Mouse (Mus musculus) bone marrow macrophage, adult 2 months (primary cell): ENCODE measurements around the gene Tubgcp2. TPM values are rescaled to one million over a fixed set of nuclear protein-coding genes. Genes with fewer than 3 reads are reported as not detected.

Experiments used
- H3K27ac ChIP-seq: 2 replicates; pipeline ENCODE4 v1.5.1; 2012; ENCODE audit warnings: low read depth, low read length; ENCODE audit not compliant: insufficient read depth
- H3K4me1 ChIP-seq: 2 replicates; pipeline ENCODE4 v1.6.1; 2012; ENCODE audit warnings: low read length; ENCODE audit not compliant: control insufficient read depth, insufficient read depth
- H3K4me3 ChIP-seq: 2 replicates; pipeline ENCODE4 v1.5.1; 2012; ENCODE audit warnings: mild to moderate bottlenecking, low read length, moderate library complexity; ENCODE audit not compliant: insufficient read depth
- CTCF ChIP-seq: IDR thresholded peaks from 2 replicates; pipeline ENCODE4 v1.5.1; 2012; ENCODE audit warnings: low read depth, mild to moderate bottlenecking, low read length, moderate library complexity
- POLR2A ChIP-seq: IDR thresholded peaks from 2 replicates; pipeline ENCODE4 v1.6.1; 2012; ENCODE audit warnings: mild to moderate bottlenecking, low read depth, low read length, borderline replicate concordance
- polyA plus RNA-seq: library from polyadenylated mRNA; stranded (reverse); fragments of >200 nt; gene quantifications from 2 replicates; pipeline ENCODE4 v1.2.4, GENCODE M21; 2012; ENCODE audit not compliant: missing spikeins, insufficient read depth, insufficient read length

Tubgcp2 gene
- polyA plus RNA-seq, 1 experiment: 18.5 TPM

DNA sequence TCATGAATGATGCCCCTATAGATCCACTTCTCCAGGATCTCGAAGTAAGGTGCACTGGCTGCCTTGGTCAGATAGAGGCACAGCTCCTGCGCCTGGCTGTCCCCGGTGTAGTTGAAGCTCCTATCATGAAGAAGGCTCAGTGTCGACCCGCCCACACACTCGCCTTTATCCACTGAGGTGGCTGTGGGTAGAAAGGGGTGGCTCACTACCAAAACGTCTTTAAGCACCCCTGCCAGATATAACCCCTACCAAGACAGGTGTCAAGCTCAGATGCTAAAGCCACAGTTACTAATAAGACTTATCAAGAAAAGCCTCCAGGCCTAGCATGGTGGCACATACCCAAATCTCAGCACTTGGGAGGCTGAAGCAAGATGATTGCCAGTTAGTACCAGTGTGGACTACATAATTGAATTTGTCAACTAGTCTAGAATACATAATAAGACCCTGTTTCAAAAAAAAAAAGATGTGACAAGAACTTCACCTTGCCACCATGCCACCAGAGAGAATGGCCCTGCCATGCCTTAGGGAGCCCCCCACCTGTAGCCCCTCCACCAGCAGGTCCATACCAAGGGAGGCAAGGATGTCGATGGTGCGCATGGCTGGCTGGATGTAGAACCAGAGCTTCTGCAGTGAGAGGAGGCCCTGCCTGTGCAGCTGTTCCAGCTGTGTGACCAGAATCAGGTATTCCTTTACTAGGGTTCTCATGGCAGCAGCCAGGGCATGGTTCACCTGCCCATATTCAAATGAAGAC lies 29.4 kb downstream of the Tubgcp2 start:
- H3K4me1 ChIP-seq: no peaks in the 10 kb centered on the region
- TF ChIP-seq POLR2A: no peak
- TF ChIP-seq CTCF: no peak
- no peak overlapping the region for H3K27ac ChIP-seq
- no peak overlapping the region for H3K4me3 ChIP-seq

DNA sequence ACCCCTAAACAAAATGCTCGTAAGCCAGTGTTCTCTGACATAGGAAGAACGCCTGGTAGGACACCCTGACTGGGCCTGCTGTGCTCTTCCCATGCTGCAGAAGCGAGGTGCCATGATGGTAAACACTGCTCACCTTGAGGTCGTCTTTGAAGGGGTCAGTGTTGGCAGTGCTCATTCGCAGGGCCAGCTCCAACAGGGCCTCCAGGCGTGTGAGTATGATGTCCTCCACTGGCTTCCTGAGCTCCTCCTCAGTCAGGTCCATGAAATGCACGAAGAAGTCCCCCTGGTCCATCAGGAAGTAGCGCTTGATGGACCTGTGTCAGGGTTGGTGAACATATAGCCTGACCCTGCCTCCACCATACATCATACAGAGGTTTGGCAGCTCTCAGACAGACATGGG lies 31.8 kb downstream of the Tubgcp2 start:
- Histone ChIP-seq H3K4me3 (no peak overlapping the region), H3K4me1 (no peaks in the 10 kb centered on the region), H3K27ac (no peak overlapping the region)
- TF ChIP-seq POLR2A: no peak
- no peak for TF ChIP-seq CTCF

DNA sequence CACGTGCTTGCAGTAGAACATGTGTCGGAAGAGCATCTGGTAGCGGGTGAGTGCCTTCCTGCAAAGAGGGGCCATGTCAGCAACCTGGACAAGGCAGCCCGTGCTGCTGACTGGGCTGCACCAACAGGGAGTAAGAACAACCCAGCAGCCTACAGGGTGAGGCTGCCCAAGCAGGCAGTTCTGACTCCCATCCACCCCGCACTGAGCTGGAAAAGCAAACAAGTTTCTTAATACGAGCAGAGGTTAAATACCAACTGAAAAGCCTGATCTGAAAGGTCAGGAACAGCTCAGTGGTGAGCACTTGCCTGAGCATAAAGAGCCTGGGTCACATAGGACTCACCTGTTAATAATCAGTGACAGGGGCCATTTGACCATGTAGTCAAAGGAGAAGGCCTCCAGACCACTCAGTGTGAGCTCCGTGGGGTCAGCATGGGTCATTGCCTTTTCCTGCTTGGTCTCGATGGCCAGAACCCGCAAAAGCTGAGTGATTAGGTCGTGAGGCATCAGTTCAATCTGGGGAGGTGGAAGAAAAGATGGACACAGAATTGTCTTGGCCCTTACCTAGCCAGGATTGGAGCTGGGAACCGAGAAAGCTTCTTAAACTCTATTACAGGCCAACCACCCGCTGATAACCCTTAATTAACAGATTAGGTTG lies 35.3 kb downstream of the Tubgcp2 start:
- TF ChIP-seq CTCF (no peak), POLR2A (no peak)
- H3K27ac ChIP-seq: no peak overlapping the region
- H3K4me1 ChIP-seq: no peaks in the 10 kb centered on the region
- no peak overlapping the region for H3K4me3 ChIP-seq

DNA sequence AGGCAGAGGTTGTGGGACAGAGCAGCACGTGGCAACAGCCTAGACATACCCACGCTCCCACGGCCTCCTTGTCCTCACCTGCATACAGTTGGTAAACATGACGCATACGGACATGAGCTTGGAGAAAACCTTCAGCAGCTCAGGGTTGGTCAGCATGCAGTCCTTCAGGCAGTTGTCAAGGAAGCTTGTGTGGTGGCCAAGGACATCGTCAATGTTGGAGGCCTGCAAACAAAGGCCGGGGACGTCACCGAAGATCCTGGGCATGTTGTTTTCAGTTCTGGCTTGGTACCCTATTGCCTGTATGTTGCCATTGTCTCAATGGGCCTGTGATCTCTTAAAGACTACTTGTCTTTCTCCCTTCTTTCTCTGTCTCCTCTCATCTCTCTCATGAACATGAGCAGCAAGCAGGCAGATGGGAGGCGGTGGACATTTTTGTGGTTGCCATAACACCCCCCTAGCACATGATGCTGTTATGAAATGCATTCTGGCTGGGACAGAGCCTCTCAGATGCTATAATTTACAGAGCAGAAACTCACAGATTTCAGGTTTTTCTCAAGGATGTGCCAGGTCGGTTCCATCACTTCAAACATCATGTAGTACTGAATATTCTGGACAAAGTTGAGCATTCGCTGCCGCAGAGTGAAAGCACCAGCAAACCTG lies 37.6 kb downstream of the Tubgcp2 start:
- TF ChIP-seq CTCF (no peak), POLR2A (no peak)
- Histone ChIP-seq H3K27ac (no peak overlapping the region), H3K4me3 (no peak overlapping the region), H3K4me1 (peaks cover 5% of the 10 kb centered on the region)

DNA sequence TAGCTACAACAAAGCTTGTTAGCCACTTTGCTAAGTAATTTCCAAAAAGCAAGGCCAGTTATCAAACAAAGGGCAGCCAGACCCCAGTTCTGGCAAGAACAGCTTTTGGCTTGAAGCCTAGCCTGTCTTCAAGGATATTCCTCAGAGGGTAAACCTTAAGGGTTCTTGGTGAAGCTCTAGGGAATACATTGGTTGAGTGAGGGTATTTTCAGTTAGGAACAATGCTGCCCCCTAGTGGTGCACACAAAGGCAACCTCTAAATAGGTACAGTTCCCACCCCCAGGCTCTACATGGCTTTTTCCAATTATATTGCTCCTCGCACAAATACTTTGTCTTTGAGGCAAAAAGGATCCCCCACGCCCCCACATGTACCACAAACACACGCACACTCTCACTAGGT lies 41.8 kb downstream of the Tubgcp2 start:
- H3K4me3 ChIP-seq: no peak overlapping the region
- H3K4me1 ChIP-seq: peaks cover 32% of the 10 kb centered on the region
- H3K27ac ChIP-seq: no peak overlapping the region
- TF ChIP-seq POLR2A: no peak

DNA sequence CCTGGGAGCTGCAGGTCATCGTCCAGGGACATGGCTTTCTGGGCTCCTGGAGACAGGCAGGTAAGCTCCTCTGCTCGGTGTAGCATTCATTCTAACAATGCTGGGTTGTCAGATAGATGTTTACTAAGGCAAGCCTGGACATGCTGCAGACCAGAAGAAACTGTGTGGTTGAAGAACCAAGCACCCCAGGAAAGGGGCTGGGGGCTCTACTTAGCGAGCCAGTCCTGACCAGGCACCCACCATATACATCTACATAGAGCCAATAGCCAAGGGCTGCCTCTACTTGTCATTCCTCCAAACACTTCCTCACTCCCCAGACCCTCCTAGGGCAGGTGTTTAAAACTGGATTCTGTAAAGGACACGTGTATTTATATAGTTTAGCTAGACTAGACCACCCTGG lies 42.3 kb downstream of the Tubgcp2 start:
- no peak overlapping the region for H3K27ac ChIP-seq
- H3K4me3 ChIP-seq: no peak overlapping the region
- no peak for TF ChIP-seq POLR2A
- no peak for TF ChIP-seq CTCF
- peaks cover 32% of the 10 kb centered on the region for H3K4me1 ChIP-seq

DNA sequence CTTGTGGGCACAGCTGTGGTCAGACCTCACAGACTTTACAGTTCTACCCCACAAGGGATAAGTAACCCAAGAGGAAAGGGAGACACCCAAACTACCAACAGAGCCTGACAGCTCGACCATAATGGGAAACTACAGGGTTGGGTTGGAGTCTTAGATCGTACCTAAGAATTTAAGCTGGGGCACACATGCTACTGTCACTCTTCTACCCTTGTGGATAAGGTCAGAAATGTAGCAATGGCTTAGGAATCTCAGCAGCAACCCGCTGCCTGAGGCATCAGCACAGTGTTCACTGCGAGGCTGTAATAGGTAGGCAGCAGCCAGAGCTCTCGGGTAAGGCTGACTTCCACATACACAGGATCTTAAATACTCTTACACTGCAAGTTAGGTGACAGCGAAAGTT lies 42.9 kb downstream of the Tubgcp2 start:
- TF ChIP-seq POLR2A (no peak), CTCF (no peak)
- H3K4me1 ChIP-seq: peaks cover 36% of the 10 kb centered on the region
- H3K27ac ChIP-seq: no peak overlapping the region
- H3K4me3 ChIP-seq: no peak overlapping the region

DNA sequence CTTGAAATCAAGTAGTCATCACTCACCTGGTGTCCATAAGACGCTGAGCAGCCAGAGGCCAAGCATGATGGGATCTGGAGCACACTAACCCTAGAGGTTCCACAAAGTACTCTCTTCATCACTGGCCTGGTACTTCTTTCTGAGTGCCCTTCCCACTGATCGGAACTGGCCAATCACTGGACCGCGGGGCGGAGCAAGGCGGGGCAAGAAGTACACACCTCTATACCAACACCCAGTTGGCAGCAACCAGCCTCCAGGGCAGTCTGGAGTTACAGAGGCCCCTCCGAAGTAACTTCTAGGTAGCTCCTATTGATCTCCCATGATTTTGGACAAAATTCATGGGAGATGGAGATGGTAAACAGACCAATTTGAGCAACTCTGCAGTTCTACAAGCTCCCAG lies 44.1 kb downstream of the Tubgcp2 start, which contains the start of gene Adam8:
Adam8 (minus strand) TSS at position 157 of the 400 bp plus-strand sequence.
- peaks cover 37% of the 10 kb centered on the region for H3K4me1 ChIP-seq
- peak within 1 kb of the TSS; percentile 50 for H3K4me3 ChIP-seq
- peak within 1 kb of the TSS; percentile 41 for H3K27ac ChIP-seq

DNA sequence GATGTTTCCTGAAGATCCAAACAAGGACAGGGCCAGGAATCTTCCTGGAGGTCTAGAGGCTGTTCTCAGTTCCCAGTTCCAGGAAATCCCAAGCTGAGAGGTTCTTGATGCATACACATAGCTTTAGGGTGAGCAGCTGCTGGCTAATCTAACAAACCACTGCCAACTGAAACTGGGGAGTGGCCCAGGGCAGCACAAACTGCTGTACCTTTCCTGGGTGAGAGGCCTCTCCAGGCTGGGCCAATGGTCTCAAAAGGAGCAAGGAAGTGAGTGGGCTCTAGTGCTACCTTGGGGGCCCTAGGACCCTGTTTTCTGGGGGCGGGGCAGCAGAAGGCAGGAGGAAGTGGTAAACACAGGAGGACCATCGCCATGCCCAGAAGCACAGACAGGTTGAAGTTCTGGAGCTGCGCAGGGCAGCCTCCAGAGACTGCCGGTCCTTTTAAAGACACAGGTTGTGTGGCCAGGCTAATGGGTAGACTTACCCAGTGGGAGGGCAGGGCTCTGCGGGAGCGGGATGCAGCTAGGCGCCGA lies 45.5 kb downstream of the Tubgcp2 start:
- TF ChIP-seq POLR2A (no peak), CTCF (no peak)
- peaks cover 42% of the 10 kb centered on the region for H3K4me1 ChIP-seq
- peak overlapping the region; percentile 50 for H3K4me3 ChIP-seq
- H3K27ac ChIP-seq: peak overlapping the region; percentile 17; the same call in 1 of the 2 replicates

More for the DNA sequence above, 44.1 kb downstream of the Tubgcp2 start, which contains the start of gene Adam8:
- no peak for TF ChIP-seq POLR2A
- no peak for TF ChIP-seq CTCF
